Mouse (Mus musculus) bone marrow macrophage, adult 2 months (primary cell): ENCODE measurements around the gene Khdc3.

Source experiments
- CTCF ChIP-seq: IDR thresholded peaks from 2 replicates; pipeline ENCODE4 v1.5.1; 2012; ENCODE audit warnings: low read depth, mild to moderate bottlenecking, low read length, moderate library complexity
- POLR2A ChIP-seq: IDR thresholded peaks from 2 replicates; pipeline ENCODE4 v1.6.1; 2012; ENCODE audit warnings: mild to moderate bottlenecking, low read depth, low read length, borderline replicate concordance

DNA sequence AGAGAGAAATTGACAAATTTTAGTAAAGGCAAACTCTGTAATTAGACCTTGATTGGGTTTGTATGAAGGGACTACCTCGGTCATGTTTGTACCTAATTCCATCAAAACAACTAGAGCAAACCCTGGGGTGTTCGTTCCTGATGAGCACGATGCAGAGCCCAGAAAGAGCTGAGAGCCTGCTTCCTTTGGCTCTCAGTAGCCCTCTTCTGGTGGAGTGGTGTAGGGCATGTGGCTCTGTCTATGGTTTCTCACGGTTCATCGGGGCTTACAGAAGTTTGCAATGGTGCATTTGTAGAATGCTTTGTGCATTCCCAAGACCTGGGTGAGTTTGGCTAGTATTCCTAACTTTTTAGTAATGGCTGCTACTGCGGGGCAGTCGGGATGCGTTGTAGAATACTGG lies 20.1 kb downstream of the Khdc3 start:
- TF ChIP-seq CTCF (no peak), POLR2A (no peak)
